Mouse (Mus musculus): ENCODE data around the gene Bcor.

DNA sequence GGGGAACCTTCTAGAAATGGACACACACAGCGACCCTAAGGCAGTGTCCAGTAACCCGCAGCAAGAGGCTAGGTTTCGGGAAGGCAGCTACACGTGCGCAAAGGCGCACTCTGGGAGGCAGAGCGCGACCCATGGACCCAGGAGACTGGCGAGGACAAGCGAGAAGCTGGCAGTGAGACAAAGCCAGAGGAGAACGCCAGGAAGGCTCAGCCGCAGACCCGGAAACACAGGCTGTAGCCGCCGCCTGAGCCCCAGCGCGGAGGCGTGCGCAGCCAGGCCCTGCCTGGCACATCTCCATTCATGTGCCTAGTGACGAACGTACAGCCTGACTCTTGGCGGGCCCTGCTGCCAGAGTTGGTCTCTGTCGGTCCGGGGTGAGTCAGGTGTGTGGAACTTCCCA lies 30.9 kb downstream of the Bcor start:
- TF ChIP-seq CTCF (IDR thresholded peaks at IDR 0.05; ENCODE audit: low read depth, low read length) = no peak
- TF ChIP-seq TAL1 (conservative IDR thresholded peaks at IDR 0.05; ENCODE audit: low read depth, low read length) = no peak
- TF ChIP-seq GATA1 (IDR thresholded peaks at IDR 0.05; ENCODE audit: borderline replicate concordance, low read length) = no peak
- no peak for TF ChIP-seq GATA2 (IDR thresholded peaks at IDR 0.05; ENCODE audit: borderline replicate concordance, low read depth, low read length)

All from G1E (cell line).